Mouse (Mus musculus) heart, adult 2 months (tissue): Measurements from ENCODE around the gene Gmfg. TPM values are rescaled to one million over a fixed set of nuclear protein-coding genes. Genes with fewer than 3 reads are reported as not detected.

ENCODE experiments used
- DNase-seq, 2 experiments: peaks; one replicate each; pipeline ENCODE4 v3.0.0; 2021
- H3K27ac ChIP-seq: fragments of 200-600 bp; 2 replicates; pipeline ENCODE4 v1.8.1; 2022
- H3K27me3 ChIP-seq: fragments of 200-500 bp; 2 replicates; pipeline ENCODE4 v1.6.1; 2012; ENCODE audit warnings: mild to moderate bottlenecking, low read length, inconsistent platforms, mixed read lengths; ENCODE audit not compliant: control insufficient read depth, insufficient read depth
- H3K36me3 ChIP-seq: fragments of 200-500 bp; 2 replicates; pipeline ENCODE4 v1.6.1; 2012; ENCODE audit warnings: low read length, inconsistent platforms; ENCODE audit not compliant: control insufficient read depth, insufficient read depth
- H3K4me1 ChIP-seq: fragments of 200-500 bp; 2 replicates; pipeline ENCODE4 v1.6.1; 2011; ENCODE audit warnings: low read length; ENCODE audit not compliant: control insufficient read depth, insufficient read depth
- H3K4me3 ChIP-seq: fragments of 200-600 bp; 2 replicates; pipeline ENCODE4 v1.8.1; 2022
- H3K79me2 ChIP-seq: fragments of 200-500 bp; replicated peaks from 2 replicates; pipeline ENCODE4 v1.6.1; 2012; ENCODE audit warnings: mild to moderate bottlenecking, inconsistent platforms, low read length, moderate library complexity, mixed read lengths; ENCODE audit not compliant: control insufficient read depth, insufficient read depth
- H3K9ac ChIP-seq: fragments of 200-500 bp; 2 replicates; pipeline ENCODE4 v1.6.1; 2012; ENCODE audit warnings: low read depth, mild to moderate bottlenecking, control low read depth, inconsistent platforms, low read length, mixed read lengths
- CTCF ChIP-seq: fragments of 200-600 bp; IDR thresholded peaks from 2 replicates; pipeline ENCODE4 v1.8.1; 2022; ENCODE audit warnings: antibody characterized with exemption, mild to moderate bottlenecking, moderate library complexity
- EP300 ChIP-seq: fragments of 200-500 bp; IDR thresholded peaks from 2 replicates; pipeline ENCODE4 v1.6.1; 2011; ENCODE audit warnings: low read depth, low read length, control low read depth; ENCODE audit not compliant: insufficient read depth
- POLR2A ChIP-seq: fragments of 200-500 bp; IDR thresholded peaks from 2 replicates; pipeline ENCODE4 v1.6.1; 2011; ENCODE audit warnings: mild to moderate bottlenecking, low read depth, low read length, control low read depth; ENCODE audit not compliant: insufficient read depth
- WGBS: fragments of 180-500 bp; shearing (Covaris S2); methylation state at CpG from one replicate; pipeline ENCODE4 v1.1.7; 2018; 5-methylcytosine and 5-hydroxymethylcytosine counted together
- intact Hi-C: fragments of 180-260 bp; cut with DNase I; formaldehyde crosslinking; loops from one replicate; pipeline ENCODE4 v1.15.1; 2025
- polyA plus RNA-seq: library from polyadenylated mRNA; depleted of rRNA; stranded (reverse); fragments of >200 nt; gene quantifications from 2 replicates; pipeline ENCODE4 v1.2.3, GENCODE M21; 2012
- total RNA-seq, 2 experiments: library from RNA; stranded (reverse); gene quantifications; 2 replicates each; pipeline ENCODE4 v1.2.3; 2021

The Gmfg gene
- total and polyA plus RNA-seq, 3 experiments = 3.8 to 7.1 (median 5.3) TPM

DNA sequence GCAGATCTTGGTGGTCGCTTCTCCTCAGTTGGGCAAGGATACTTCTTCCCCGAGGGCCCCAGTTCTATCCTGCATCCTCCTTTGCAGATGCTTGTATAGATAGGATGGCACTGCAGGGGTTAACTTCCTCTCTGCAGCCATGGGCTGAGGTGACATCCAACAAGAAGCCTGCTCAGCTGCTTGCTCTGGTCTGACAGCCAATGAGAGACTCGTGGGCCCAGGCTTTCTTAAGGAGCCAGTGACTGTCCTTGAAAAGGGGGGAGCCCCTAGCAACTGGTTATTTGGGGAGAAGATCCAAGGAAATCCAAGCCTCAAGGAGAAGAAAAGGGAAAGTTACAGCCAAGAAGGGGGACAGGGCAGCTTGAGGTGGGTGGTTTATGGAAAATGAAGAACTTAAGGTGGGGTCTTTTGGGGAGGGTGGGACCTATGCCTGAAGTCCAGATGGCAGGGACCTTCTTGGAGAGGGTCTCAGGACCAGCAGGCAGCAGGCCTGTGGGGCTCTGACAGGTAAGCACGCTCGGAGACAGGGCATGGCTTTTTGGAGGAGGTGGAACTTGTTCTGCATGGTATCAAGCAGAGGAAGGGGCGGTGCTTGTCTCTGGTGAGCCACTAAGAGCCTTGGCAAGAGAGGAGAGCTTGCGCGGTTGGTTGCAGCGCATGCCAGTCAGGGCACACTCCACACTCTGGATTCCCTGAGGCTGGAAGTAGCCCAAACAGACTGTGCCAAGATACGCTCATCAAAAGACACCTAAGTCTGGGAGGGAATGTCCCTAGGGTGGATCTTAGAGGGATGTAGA, 27.4 kb downstream of the Gmfg start:
- Histone ChIP-seq H3K36me3 (no peaks in the 10 kb centered on the region), H3K79me2 (no peaks in the 10 kb centered on the region), H3K4me1 (no peaks in the 10 kb centered on the region), H3K4me3 (no peak overlapping the region), H3K9ac (no peak overlapping the region), H3K27ac (no peak overlapping the region), H3K27me3 (peaks cover 15% of the 10 kb centered on the region)
- 69% methylated on average over 10 of the region's 10 CpGs for WGBS
- TF ChIP-seq EP300 = no peak
- TF ChIP-seq POLR2A = no peak
- TF ChIP-seq CTCF = no peak
- no peak for DNase-seq
- intact Hi-C loops = no loop called here

GRCm38 (mm10) chr7:28466721-28467212, 29.5 kb downstream of the Gmfg start:
- no peak for DNase-seq
- Histone ChIP-seq H3K79me2 (no peaks in the 10 kb centered on the region), H3K9ac (no peak overlapping the region), H3K27ac (no peak overlapping the region), H3K36me3 (no peaks in the 10 kb centered on the region), H3K4me1 (no peaks in the 10 kb centered on the region), H3K4me3 (peak overlapping the region; percentile 46), H3K27me3 (peaks cover 15% of the 10 kb centered on the region)
- 27% methylated on average over 40 of the region's 40 CpGs for WGBS
- intact Hi-C loops = no loop called here
- TF ChIP-seq EP300 (no peak), POLR2A (no peak), CTCF (no peak)

GRCm38 (mm10) chr7:28467213-28467751, 30.0 kb downstream of the Gmfg start:
- peak overlapping the region; percentile 46 for H3K4me3 ChIP-seq
- intact Hi-C loops = no loop called here
- H3K27ac ChIP-seq = no peak overlapping the region
- H3K79me2 ChIP-seq = no peaks in the 10 kb centered on the region
- H3K27me3 ChIP-seq = peaks cover 15% of the 10 kb centered on the region
- 1% methylated on average over 61 of the region's 63 CpGs for WGBS
- H3K9ac ChIP-seq = peak overlapping the region; percentile 35
- H3K4me1 ChIP-seq = no peaks in the 10 kb centered on the region
- TF ChIP-seq CTCF (no peak), EP300 (no peak), POLR2A (no peak)
- DNase-seq = peak; percentile 53 to 57
- H3K36me3 ChIP-seq = no peaks in the 10 kb centered on the region

DNA sequence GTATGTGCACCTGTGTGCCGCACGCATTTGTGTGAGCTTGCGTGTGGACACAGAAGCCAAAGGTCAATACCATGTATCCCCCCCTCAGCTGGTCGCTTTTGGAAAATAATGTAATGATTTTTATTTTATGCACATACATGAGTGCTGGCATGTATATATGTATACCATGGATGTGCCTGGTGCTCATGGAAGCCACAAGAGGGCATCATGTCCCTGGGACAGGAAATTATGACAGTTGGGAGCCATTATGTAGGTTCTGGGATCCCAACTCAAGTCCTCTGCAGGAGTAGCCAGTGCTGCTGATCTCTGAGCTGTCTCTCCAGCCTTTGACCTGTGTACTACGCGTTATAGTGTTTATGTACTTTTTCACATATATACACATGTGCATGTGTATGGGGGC, 38.9 kb downstream of the Gmfg start:
- intact Hi-C loops = no loop called here
- no peaks in the 10 kb centered on the region for H3K4me1 ChIP-seq
- TF ChIP-seq CTCF (no peak), EP300 (no peak), POLR2A (no peak)
- H3K36me3 ChIP-seq = no peaks in the 10 kb centered on the region
- H3K79me2 ChIP-seq = no peaks in the 10 kb centered on the region
- no peak overlapping the region for H3K4me3 ChIP-seq
- no peaks in the 10 kb centered on the region for H3K27me3 ChIP-seq
- H3K27ac ChIP-seq = no peak overlapping the region
- DNase-seq = no peak
- 91% methylated on average over 6 of the region's 6 CpGs for WGBS
- no peak overlapping the region for H3K9ac ChIP-seq

DNA sequence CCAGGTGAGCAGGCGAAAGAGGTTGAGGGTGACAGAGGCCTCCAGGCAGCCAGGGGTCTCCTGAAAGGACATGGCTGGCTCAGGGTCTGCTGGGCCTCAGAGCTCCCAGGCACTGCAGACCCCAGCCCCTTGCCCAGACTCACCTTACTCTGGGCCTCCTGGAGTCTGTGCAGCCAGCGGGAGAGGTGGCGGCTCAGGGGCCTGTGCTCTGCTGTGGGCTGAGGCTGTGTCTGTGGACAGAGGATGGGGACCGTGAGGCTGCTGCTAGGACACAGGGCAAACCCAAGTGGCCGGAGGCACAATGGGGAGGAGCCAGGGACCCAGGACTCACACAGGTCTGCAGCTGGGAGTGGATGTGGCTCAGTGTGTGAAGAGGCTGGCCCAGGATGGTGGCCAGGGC, 40.1 kb downstream of the Gmfg start:
- no peak for DNase-seq
- Histone ChIP-seq H3K4me1 (no peaks in the 10 kb centered on the region), H3K79me2 (no peaks in the 10 kb centered on the region), H3K9ac (no peak overlapping the region), H3K4me3 (no peak overlapping the region), H3K36me3 (no peaks in the 10 kb centered on the region), H3K27me3 (no peaks in the 10 kb centered on the region), H3K27ac (no peak overlapping the region)
- WGBS = 86% methylated on average over 5 of the region's 5 CpGs
- no peak for TF ChIP-seq CTCF
- TF ChIP-seq POLR2A = no peak
- TF ChIP-seq EP300 = no peak
- intact Hi-C loops = no loop called here

DNA sequence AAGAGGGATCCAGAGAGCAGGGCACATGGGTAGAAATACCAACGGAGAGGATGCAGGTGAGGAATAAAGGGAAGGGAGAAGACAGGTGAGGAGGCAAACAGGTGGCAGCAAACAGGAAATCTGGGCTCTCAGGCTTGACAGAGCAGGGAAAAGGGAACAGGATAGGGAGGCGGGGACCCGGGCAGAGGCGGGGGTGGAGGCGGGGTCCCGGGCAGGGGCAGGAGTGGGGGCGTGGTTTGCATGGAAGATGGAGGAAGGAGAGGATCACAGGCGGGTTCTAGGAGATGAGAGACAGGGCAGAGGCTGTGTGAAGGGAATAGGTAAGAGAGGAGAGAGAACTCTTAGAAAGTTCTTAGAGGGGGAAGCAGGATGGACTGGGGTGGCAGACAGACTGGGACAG, 41.6 kb downstream of the Gmfg start:
- H3K9ac ChIP-seq = no peak overlapping the region
- TF ChIP-seq POLR2A (no peak), CTCF (no peak), EP300 (no peak)
- no peaks in the 10 kb centered on the region for H3K79me2 ChIP-seq
- H3K27ac ChIP-seq = no peak overlapping the region
- H3K36me3 ChIP-seq = no peaks in the 10 kb centered on the region
- no peaks in the 10 kb centered on the region for H3K4me1 ChIP-seq
- DNase-seq = no peak
- no peak overlapping the region for H3K4me3 ChIP-seq
- intact Hi-C loops = no loop called here
- WGBS = 4% methylated on average over 8 of the region's 8 CpGs
- no peaks in the 10 kb centered on the region for H3K27me3 ChIP-seq
